Mouse (Mus musculus) left cerebral cortex, adult 18-20 months (tissue): ENCODE measurements around the gene Kpnb1. TPM values are rescaled to one million over a fixed set of nuclear protein-coding genes. Genes with fewer than 3 reads are reported as not detected.
A peak's percentile ranks its signal among the peaks of the same experiment; 100 is the strongest.

Source experiments
- DNase-seq, 2 experiments: peaks; one replicate each; pipeline ENCODE4 v3.0.0; 2021 to 2022; ENCODE audit warnings: low spot score in 2 of 2, mixed read lengths in 1 of 2
- total RNA-seq, 2 experiments: library from RNA; stranded (reverse); gene quantifications; 2 replicates each; pipeline ENCODE4 v1.2.3; 2021

Kpnb1 gene
- total RNA-seq, 2 experiments from 2014 or later, result 118 to 121 TPM

GRCm38 (mm10) chr11:97145320-97145719, 42.4 kb downstream of the Kpnb1 start:
- no peak for DNase-seq

DNA sequence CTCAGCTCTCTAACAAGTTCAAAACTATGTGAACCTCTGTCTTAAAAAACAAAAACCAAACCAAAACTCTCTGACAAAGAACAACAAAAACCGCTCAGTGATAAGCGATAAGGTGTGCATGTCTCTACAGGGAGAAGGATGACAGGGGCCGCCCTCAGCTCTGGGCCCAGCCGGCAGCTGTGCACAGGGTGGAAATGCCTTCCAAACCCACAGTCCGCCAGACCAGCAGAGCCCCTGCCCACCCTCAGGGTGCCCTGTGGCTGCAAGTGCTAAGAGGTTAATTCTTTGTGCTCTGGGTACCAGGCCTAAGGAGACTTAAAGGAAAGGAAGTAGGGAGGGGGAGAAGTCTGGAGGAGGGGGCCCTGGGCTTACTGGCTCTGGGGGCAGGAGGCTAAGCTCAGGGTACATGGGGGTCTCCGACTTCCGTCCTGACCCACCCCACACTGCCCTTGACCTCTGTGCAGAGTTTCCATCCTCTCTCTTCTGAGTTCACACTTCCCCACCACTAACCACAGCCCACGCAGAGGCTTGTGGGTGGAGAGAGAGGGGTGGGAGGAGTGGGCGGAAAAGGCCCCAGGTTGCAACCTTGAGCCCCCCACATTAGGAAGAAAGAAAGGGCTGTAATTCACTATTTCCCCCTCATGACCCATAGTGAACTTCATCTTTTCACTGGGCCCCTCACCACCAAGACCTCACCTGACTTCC, 44.3 kb downstream of the Kpnb1 start:
- DNase-seq, result no peak

GRCm38 (mm10) chr11:97142159-97142608, 45.5 kb downstream of the Kpnb1 start:
- DNase-seq, result no peak

- DNase-seq, result no peak
Observed at GRCm38 (mm10) chr11:97140811-97141210, 46.9 kb downstream of the Kpnb1 start.

GRCm38 (mm10) chr11:97139256-97139655, 48.4 kb downstream of the Kpnb1 start:
- no peak for DNase-seq

- peak; percentile 41 to 64 for DNase-seq
Observed at GRCm38 (mm10) chr11:97138554-97139226, 49.0 kb downstream of the Kpnb1 start.

DNA sequence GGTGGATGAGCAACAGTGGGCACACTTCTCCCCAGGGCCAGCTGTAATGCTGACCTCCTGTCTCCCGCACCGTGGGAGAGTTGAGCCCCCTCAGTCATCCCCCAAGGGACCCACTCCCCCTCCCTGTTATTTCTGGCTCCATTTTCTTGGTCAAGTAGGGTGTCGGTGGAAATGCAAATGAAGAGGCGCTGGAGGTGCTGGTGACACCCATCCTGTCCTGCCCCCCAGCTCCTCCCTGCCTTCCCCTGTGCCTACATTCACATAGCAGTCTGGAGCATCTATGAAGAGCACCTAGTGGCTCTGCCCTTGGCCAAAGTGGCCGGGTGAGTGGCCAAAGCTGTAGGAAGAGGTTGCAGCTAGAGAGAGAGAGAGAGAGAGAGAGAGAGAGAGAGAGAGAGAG, 54.4 kb downstream of the Kpnb1 start:
- no peak for DNase-seq

DNA sequence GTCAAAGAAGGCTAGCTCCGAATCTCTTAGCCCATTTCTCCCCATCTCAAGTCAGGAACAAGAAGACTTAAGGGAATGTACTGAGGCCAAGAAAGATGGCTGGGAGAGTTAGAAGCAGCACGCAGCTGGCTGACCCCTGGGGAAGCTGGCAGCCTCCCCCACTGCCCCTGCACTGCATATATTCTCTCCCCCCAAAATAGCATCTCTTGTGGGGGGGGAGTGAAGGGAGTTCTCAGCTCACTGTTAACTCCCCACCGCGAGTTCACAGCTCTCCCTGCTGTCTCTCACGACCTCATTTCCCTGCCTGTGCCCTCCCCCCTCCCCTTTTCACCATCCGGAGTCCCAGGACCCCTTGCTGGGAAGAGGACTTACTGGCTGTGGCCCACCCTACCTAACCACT, 55.5 kb downstream of the Kpnb1 start:
- no peak for DNase-seq

GRCm38 (mm10) chr11:97131683-97132082, 56.0 kb downstream of the Kpnb1 start:
- no peak for DNase-seq

DNA sequence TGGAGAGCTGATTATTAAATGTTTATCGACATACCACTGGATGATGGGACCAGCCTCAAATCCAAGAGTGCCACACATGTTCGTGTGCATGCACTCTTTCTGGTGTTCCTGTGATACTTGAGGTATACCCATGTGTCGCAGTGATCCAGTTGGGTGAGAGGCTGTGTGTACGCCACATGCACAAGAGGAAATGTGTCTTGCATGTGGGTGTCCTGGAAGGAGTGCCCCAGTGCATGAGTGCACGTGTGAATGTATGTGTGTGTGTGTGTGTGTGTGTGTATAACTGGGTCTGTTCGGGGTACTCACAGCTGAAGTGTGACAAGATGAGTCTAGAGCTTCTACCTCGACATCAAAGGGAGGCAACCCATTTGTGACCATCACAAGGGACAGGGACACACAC, 57.4 kb downstream of the Kpnb1 start:
- DNase-seq, result no peak

GRCm38 (mm10) chr11:97128956-97129355, 58.7 kb downstream of the Kpnb1 start:
- no peak for DNase-seq

GRCm38 (mm10) chr11:97127470-97128223, 60.0 kb downstream of the Kpnb1 start:
- DNase-seq, result no peak

DNA sequence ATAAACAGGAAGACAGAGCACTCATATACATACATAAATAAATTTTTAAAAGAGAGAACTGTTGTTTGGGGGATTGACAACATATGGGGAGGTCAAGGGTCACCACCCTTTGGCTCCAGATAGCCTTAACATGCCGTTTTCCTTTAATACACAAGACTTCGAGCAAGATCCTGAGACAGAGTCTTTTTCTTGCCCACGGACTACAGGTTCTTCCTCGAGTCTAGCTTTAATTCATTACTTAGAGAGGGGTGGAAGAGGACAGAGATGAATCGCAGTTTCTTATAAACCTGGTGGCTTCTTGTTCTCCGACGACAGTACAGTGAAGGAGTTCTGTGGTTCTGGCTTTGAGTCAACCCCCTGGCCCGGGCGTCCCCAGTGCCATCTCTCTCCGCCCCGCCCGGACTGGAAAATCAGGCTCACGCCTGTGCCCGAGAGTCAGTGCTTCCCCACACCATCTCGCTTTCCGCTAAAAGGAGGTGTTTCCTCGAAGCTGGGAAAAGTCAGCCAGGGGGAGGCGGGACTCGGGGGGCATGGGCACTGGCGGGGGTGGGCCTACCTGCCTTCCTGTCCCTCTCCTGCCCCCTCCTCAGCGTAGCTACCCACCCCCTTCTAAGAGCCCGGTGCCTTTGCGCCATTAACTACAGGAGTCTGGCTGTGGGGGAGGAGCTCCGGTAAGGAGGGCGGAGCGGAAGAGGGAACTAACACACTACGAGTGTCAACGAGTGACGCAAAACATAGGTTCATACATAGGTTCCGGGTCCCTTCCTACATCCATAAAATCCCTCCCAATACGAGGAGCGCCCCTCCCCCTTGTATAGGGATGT, 60.8 kb downstream of the Kpnb1 start:
- no peak for DNase-seq

DNA sequence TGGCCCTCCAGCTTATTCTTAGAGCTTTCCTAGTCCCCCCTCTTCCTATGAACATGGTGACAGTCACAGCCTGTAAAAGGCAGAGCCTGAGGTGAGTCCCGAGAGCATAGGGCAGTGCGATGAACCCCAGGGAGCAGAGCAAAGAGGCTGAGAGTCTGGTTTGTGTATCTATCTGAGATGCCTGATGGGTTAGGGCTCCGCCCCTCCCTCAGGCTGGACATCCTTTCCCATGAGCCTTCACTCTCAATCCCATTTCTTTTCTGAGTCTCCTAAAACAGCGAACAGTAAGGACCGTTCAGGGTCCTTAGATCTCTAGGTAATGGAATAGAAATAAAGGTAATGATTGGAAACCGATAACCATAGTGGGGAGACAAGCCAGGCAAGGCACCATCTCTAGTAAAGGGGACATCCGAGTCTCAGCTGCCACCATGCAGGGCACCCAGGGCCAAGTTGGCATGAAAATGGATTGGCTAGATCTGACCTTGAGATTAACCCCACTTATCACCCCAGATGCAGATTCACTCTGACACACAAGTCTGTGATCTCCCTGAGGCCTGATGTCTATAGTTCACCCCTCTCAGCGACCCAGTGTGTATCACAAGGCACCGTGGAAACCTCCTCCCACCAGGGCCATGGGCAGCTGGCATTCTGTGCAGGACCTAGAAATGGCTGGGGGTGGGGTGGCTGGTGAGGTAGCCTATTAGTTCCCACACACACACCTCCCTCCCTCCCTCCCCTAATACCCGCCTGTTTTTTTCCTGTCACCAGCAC, 63.2 kb downstream of the Kpnb1 start:
- DNase-seq, result no peak

DNA sequence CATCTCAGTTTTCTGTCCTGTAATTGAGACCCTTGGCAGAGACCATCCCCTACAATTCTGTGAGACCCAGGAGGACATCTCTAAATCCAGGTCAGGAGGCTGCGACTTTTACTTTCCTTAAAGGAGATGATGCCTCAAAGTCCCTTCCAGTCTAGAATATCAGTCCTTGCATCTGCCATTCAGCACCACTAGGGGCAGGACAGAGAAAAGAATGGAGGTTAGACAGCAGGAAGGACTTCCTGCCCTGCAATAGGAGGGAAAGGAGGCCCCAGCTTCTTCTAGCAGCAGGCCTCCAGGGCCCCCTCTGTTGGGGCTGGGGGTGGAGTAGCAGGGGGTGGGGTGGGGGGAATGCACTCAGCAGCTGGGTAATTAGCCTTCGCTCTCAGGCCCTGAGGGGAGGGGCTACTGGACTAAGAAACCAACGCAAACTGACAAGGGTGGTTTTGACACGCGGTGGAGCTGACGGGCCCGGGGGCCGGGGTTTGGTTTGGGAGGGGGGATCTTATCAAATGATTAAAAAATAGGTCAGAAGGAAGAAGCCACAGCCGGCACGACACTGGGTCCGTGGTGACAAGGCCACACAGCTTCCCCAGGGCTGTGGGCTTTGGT, 64.3 kb downstream of the Kpnb1 start:
- DNase-seq, result no peak

DNA sequence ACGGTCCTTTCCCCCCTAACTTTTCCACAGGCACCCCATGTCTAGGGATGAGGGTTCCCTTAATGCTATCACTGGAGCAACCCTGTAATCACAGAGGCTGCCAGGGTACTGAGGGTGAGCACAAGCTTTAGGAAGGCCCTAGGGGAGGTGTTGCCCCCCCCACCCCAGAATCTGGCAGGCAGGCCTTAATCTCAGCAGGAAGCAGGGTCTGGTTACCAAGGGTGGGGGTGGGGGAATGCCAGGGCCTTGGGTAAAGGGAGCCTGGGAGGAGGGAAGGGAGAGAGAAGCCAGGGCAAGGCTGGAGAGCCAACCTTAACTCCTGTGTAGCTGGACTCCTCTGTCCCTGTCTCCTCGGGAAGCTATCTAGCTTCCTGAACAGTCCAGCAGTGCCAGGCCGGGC, 67.0 kb downstream of the Kpnb1 start:
- DNase-seq, result no peak

- no peak for DNase-seq
Observed at GRCm38 (mm10) chr11:97120221-97120620, 67.5 kb downstream of the Kpnb1 start.

DNA sequence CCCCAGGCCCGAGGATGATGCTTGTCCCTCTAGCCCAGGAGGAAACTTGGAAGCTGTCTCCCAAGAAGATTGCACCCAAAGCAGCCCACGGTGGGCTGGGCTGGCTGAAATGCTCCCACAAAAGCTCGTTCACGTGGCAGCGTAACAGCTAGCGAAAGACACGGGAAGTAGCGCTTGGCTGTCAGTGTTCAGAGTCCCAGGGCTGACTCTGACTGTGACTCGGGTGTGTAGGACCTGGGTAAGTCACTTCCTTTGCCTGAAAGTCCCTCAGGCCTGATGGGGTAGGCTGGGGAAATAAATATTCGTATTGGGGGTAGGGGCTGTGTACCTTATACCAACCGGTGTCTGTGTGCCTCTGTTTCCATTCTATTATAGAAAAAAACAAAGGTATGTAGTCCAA, 71.9 kb downstream of the Kpnb1 start:
- no peak for DNase-seq

- no peak for DNase-seq
Observed at GRCm38 (mm10) chr11:97114671-97115601, 72.7 kb downstream of the Kpnb1 start, which contains the start of gene Tbx21. TSS of gene Tbx21 (minus strand) at chr11:97115331.
